Mouse (Mus musculus) embryonic facial prominence, embryonic 15.5 days (tissue): Measurements from ENCODE around the gene 4930455H04Rik. TPM values are rescaled to one million over a fixed set of nuclear protein-coding genes. Genes with fewer than 3 reads are reported as not detected.

ENCODE experiments used
- ATAC-seq: fragments of 200-750 bp; cut with Nextera tagmentation; 2 replicates; pipeline ENCODE4 v1.8.0; 2017; ENCODE audit warnings: low read depth, moderate TSS enrichment; ENCODE audit not compliant: insufficient number of reproducible peaks, low FRiP score, low TSS enrichment
- H3K27ac ChIP-seq: fragments of 300-500 bp; sonication (generic); replicated peaks from 2 replicates; pipeline ENCODE4 v1.5.1; 2015; ENCODE audit warnings: mild to moderate bottlenecking, inconsistent platforms
- H3K27me3 ChIP-seq: fragments of 300-500 bp; sonication (generic); 2 replicates; pipeline ENCODE4 v1.6.1; 2015; ENCODE audit warnings: inconsistent platforms
- H3K36me3 ChIP-seq: fragments of 300-500 bp; sonication (generic); 2 replicates; pipeline ENCODE4 v1.6.1; 2015; ENCODE audit warnings: mild to moderate bottlenecking, inconsistent platforms
- H3K4me1 ChIP-seq: fragments of 300-500 bp; sonication (generic); 2 replicates; pipeline ENCODE4 v1.6.1; 2015; ENCODE audit warnings: inconsistent platforms
- H3K4me2 ChIP-seq: fragments of 300-500 bp; sonication (generic); replicated peaks from 2 replicates; pipeline ENCODE4 v1.6.1; 2015; ENCODE audit warnings: mild to moderate bottlenecking, inconsistent platforms
- H3K4me3 ChIP-seq: fragments of 300-500 bp; sonication (generic); replicated peaks from 2 replicates; pipeline ENCODE4 v1.5.1; 2015; ENCODE audit warnings: mild to moderate bottlenecking, inconsistent platforms
- H3K9ac ChIP-seq: fragments of 300-500 bp; sonication (generic); 2 replicates; pipeline ENCODE4 v1.6.1; 2015; ENCODE audit warnings: inconsistent platforms
- H3K9me3 ChIP-seq: fragments of 300-500 bp; sonication (generic); replicated peaks from 2 replicates; pipeline ENCODE4 v1.6.1; 2016; ENCODE audit warnings: inconsistent platforms
- WGBS: fragments of 180-500 bp; shearing (Covaris S2); methylation state at CpG from one replicate; pipeline ENCODE4 v1.1.7; 2015; 5-methylcytosine and 5-hydroxymethylcytosine counted together
- polyA plus RNA-seq: library from polyadenylated mRNA; unstranded; fragments of >200 nt; fragmentation: Nextera tagmentation; extraction: Ambion mirVana; gene quantifications from 2 replicates; pipeline ENCODE4 v1.2.1, GENCODE M21; 2015

4930455H04Rik gene
- polyA plus RNA-seq, 1 experiment from 2014 or later, result not detected

- H3K4me1 ChIP-seq, result peaks cover 8% of the 10 kb centered on the region; the same call in 1 of the 2 replicates
- no peak overlapping the region for H3K9ac ChIP-seq
- H3K4me2 ChIP-seq, result peak overlapping the region; percentile 27
- H3K27me3 ChIP-seq, result no peaks in the 10 kb centered on the region
- H3K4me3 ChIP-seq, result peak overlapping the region; percentile 44
- no peaks in the 10 kb centered on the region for H3K9me3 ChIP-seq
- no peak for ATAC-seq
- H3K36me3 ChIP-seq, result no peaks in the 10 kb centered on the region
- 65% methylated on average over 6 of the region's 6 CpGs for WGBS
- no peak overlapping the region for H3K27ac ChIP-seq
Measured at GRCm38 (mm10) chr3:116967436-116967835, 631 bp upstream of the 4930455H04Rik start.

GRCm38 (mm10) chr3:116968540-116968997 is 502 bp downstream of the 4930455H04Rik start, which contains the start of gene Palmd:
TSS of gene Palmd (minus strand) at chr3:116968987.
- Histone ChIP-seq H3K9me3 (no peaks in the 10 kb centered on the region), H3K4me3 (peak within 1 kb of the TSS; percentile 44), H3K9ac (peak within 1 kb of the TSS; percentile 37), H3K27me3 (no peaks in the 10 kb centered on the region), H3K4me2 (peak within 1 kb of the TSS; percentile 56), H3K36me3 (no peaks in the 10 kb centered on the region), H3K27ac (peak within 1 kb of the TSS; percentile 68), H3K4me1 (peaks cover 8% of the 10 kb centered on the region; the same call in 1 of the 2 replicates)
- peak; percentile 76; the same call in 1 of the 2 replicates for ATAC-seq
- 1% methylated on average over 17 of the region's 17 CpGs for WGBS

GRCm38 (mm10) chr3:116969003-116969402 is 936 bp downstream of the 4930455H04Rik start:
- WGBS, result 18% methylated on average over 4 of the region's 5 CpGs

GRCm38 (mm10) chr3:116969786-116970185 is 1.7 kb downstream of the 4930455H04Rik start:
- Histone ChIP-seq H3K4me3 (no peak overlapping the region), H3K4me1 (peaks cover 4% of the 10 kb centered on the region; the same call in 1 of the 2 replicates), H3K9ac (no peak overlapping the region), H3K36me3 (no peaks in the 10 kb centered on the region), H3K27me3 (no peaks in the 10 kb centered on the region), H3K4me2 (no peak overlapping the region), H3K9me3 (no peaks in the 10 kb centered on the region), H3K27ac (no peak overlapping the region)
- WGBS, result 47% methylated on average over 5 of the region's 5 CpGs
- ATAC-seq, result no peak

More at GRCm38 (mm10) chr3:116969003-116969402, 936 bp downstream of the 4930455H04Rik start:
- Histone ChIP-seq H3K4me3 (peak overlapping the region; percentile 44), H3K4me2 (peak overlapping the region; percentile 56), H3K9ac (no peak overlapping the region), H3K36me3 (no peaks in the 10 kb centered on the region), H3K9me3 (no peaks in the 10 kb centered on the region), H3K27me3 (no peaks in the 10 kb centered on the region), H3K27ac (no peak overlapping the region), H3K4me1 (peaks cover 8% of the 10 kb centered on the region; the same call in 1 of the 2 replicates)
- ATAC-seq, result no peak

- Histone ChIP-seq H3K4me2 (no peak overlapping the region), H3K27me3 (no peaks in the 10 kb centered on the region), H3K4me3 (no peak overlapping the region), H3K4me1 (0 out of 2 replicates have a peak, but pooled peaks cover 6% of the 10 kb centered on the region), H3K9ac (no peak overlapping the region), H3K9me3 (no peaks in the 10 kb centered on the region), H3K27ac (no peak overlapping the region), H3K36me3 (no peaks in the 10 kb centered on the region)
- 72% methylated on average over 9 of the region's 9 CpGs for WGBS
- ATAC-seq, result no peak
Measured at GRCm38 (mm10) chr3:116981811-116982575, 13.9 kb downstream of the 4930455H04Rik start.

GRCm38 (mm10) chr3:116985042-116985455 is 17.0 kb downstream of the 4930455H04Rik start:
- H3K4me2 ChIP-seq, result no peak overlapping the region
- H3K4me1 ChIP-seq, result 0 out of 2 replicates have a peak, but pooled peaks cover 6% of the 10 kb centered on the region
- no peak overlapping the region for H3K4me3 ChIP-seq
- H3K9ac ChIP-seq, result no peak overlapping the region
- H3K27ac ChIP-seq, result no peak overlapping the region
- no peaks in the 10 kb centered on the region for H3K9me3 ChIP-seq
- H3K36me3 ChIP-seq, result no peaks in the 10 kb centered on the region
- ATAC-seq, result peak; percentile 63; the same call in 1 of the 2 replicates
- no peaks in the 10 kb centered on the region for H3K27me3 ChIP-seq
- 18% methylated on average over 1 of the region's 1 CpGs for WGBS

- H3K27ac ChIP-seq, result no peak overlapping the region
- 56% methylated on average over 1 of the region's 1 CpGs for WGBS
- ATAC-seq, result no peak
- 0 out of 2 replicates have a peak, but pooled peaks cover 6% of the 10 kb centered on the region for H3K4me1 ChIP-seq
- no peaks in the 10 kb centered on the region for H3K9me3 ChIP-seq
- H3K4me2 ChIP-seq, result no peak overlapping the region
- no peak overlapping the region for H3K4me3 ChIP-seq
- H3K36me3 ChIP-seq, result no peaks in the 10 kb centered on the region
- H3K27me3 ChIP-seq, result no peaks in the 10 kb centered on the region
- H3K9ac ChIP-seq, result no peak overlapping the region
Measured at GRCm38 (mm10) chr3:116985741-116986140, 17.7 kb downstream of the 4930455H04Rik start.

- WGBS, result 45% methylated on average over 2 of the region's 2 CpGs
- Histone ChIP-seq H3K27ac (no peak overlapping the region), H3K4me2 (no peak overlapping the region), H3K9me3 (no peaks in the 10 kb centered on the region), H3K9ac (no peak overlapping the region), H3K4me3 (no peak overlapping the region), H3K27me3 (no peaks in the 10 kb centered on the region), H3K36me3 (no peaks in the 10 kb centered on the region), H3K4me1 (0 out of 2 replicates have a peak, but pooled peaks cover 6% of the 10 kb centered on the region)
- no peak for ATAC-seq
Measured at GRCm38 (mm10) chr3:116986451-116986850, 18.4 kb downstream of the 4930455H04Rik start.

- 0 out of 2 replicates have a peak, but pooled peaks cover 6% of the 10 kb centered on the region for H3K4me1 ChIP-seq
- H3K4me2 ChIP-seq, result no peak overlapping the region
- H3K9me3 ChIP-seq, result no peaks in the 10 kb centered on the region
- WGBS, result 88% methylated on average over 3 of the region's 3 CpGs
- ATAC-seq, result no peak
- H3K27me3 ChIP-seq, result no peaks in the 10 kb centered on the region
- no peak overlapping the region for H3K27ac ChIP-seq
- H3K4me3 ChIP-seq, result no peak overlapping the region
- H3K9ac ChIP-seq, result no peak overlapping the region
- no peaks in the 10 kb centered on the region for H3K36me3 ChIP-seq
Measured at GRCm38 (mm10) chr3:116988221-116988620, 20.2 kb downstream of the 4930455H04Rik start.

- no peaks in the 10 kb centered on the region for H3K4me1 ChIP-seq
- H3K27ac ChIP-seq, result no peak overlapping the region
- no peak overlapping the region for H3K4me3 ChIP-seq
- WGBS, result 86% methylated on average over 2 of the region's 2 CpGs
- H3K27me3 ChIP-seq, result no peaks in the 10 kb centered on the region
- no peaks in the 10 kb centered on the region for H3K9me3 ChIP-seq
- ATAC-seq, result no peak
- H3K9ac ChIP-seq, result no peak overlapping the region
- no peak overlapping the region for H3K4me2 ChIP-seq
- H3K36me3 ChIP-seq, result no peaks in the 10 kb centered on the region
Measured at GRCm38 (mm10) chr3:116991180-116991579, 23.1 kb downstream of the 4930455H04Rik start.

- no peak overlapping the region for H3K9ac ChIP-seq
- H3K27me3 ChIP-seq, result no peaks in the 10 kb centered on the region
- no peaks in the 10 kb centered on the region for H3K9me3 ChIP-seq
- H3K36me3 ChIP-seq, result no peaks in the 10 kb centered on the region
- H3K27ac ChIP-seq, result no peak overlapping the region
- H3K4me2 ChIP-seq, result no peak overlapping the region
- no peak overlapping the region for H3K4me3 ChIP-seq
- WGBS, result 68% methylated on average over 2 of the region's 2 CpGs
- no peaks in the 10 kb centered on the region for H3K4me1 ChIP-seq
- ATAC-seq, result no peak
Measured at GRCm38 (mm10) chr3:116993011-116993410, 24.9 kb downstream of the 4930455H04Rik start.
